Mouse (Mus musculus) ES-Bruce4 (cell line): Measurements from ENCODE around the gene Lat.

Experiments used
- CTCF ChIP-seq: IDR thresholded peaks from one replicate; pipeline ENCODE4 v1.8.1; 2011; ENCODE audit warnings: low read depth, low read length
- POLR2A ChIP-seq: IDR thresholded peaks from one replicate; pipeline ENCODE4 v1.8.1; 2011; ENCODE audit warnings: low read length; ENCODE audit not compliant: insufficient read depth

GRCm38 (mm10) chr7:126383565-126383964 lies 14.2 kb upstream of the Lat start:
- TF ChIP-seq CTCF = no peak
- TF ChIP-seq POLR2A = no peak
